Mouse (Mus musculus) cerebellum, adult 2 months (tissue): ENCODE measurements around the gene Agpat3.

Experiments
- CTCF ChIP-seq: fragments of 200-500 bp; IDR thresholded peaks from 2 replicates; pipeline ENCODE4 v1.5.1; 2011; ENCODE audit warnings: low read depth, mild to moderate bottlenecking, control low read depth, low read length, moderate library complexity, borderline replicate concordance; ENCODE audit not compliant: insufficient read depth
- POLR2A ChIP-seq: fragments of 200-500 bp; IDR thresholded peaks from 2 replicates; pipeline ENCODE4 v1.6.1; 2011; ENCODE audit warnings: low read length, control low read depth, borderline replicate concordance; ENCODE audit not compliant: insufficient read depth

DNA sequence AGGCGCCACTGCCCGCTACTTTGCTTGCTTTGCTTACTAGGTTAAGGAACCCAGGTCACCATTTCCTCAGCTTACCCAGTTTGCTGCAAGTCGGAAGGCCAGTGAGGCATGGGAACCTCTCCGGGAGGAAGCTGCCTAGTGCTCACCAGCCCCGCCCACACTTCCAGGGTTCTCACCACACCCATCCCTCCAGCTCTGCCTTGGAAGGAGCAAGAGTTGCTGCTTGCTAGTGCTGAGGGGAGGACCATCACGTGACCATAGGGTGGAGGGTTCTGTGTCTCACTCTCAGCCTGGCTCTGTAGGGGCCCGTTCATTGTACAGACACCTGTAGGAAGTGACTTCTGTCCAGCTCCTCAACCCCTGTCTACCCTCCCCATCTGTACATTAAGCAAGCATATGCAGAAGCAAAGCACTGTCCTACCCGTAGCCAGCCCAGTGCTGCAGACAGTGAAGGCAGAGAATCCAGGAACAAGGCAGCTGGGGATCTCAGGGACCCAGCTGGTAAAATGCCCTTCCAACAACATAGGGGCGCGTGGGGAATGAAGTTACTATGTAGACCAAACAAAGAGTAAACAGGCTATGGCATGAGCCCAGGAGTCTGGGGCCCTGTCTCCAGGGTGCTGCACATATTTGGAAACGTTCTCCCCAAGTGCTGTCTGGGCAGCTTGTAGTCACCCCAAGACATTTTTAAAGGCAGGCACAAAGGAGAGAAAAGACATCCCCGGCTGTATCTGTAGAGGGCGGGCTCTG, 40.2 kb downstream of the Agpat3 start:
- TF ChIP-seq CTCF = no peak
- no peak for TF ChIP-seq POLR2A
